Mouse (Mus musculus) stomach, embryonic 15.5 days (tissue): Measurements from ENCODE around the gene Gjb2. TPM values are rescaled to one million over a fixed set of nuclear protein-coding genes. Genes with fewer than 3 reads are reported as not detected.
"Not testable (repeated sequence)": the region's sequence is repeated elsewhere in the genome, so short reads cannot be mapped to it uniquely, and the experiment has no call there.

ENCODE experiments used
- ATAC-seq: fragments of 200-750 bp; cut with Nextera tagmentation; 2 replicates; pipeline ENCODE4 v1.8.0; 2017; ENCODE audit warnings: low read depth, moderate number of reproducible peaks, moderate TSS enrichment; ENCODE audit not compliant: insufficient read depth, low FRiP score
- H3K27ac ChIP-seq: fragments of 300-500 bp; sonication (generic); 2 replicates; pipeline ENCODE4 v1.5.1; 2015; ENCODE audit warnings: mild to moderate bottlenecking, inconsistent platforms
- H3K27me3 ChIP-seq: fragments of 300-500 bp; sonication (generic); replicated peaks from 2 replicates; pipeline ENCODE4 v1.6.1; 2015; ENCODE audit warnings: inconsistent platforms
- H3K36me3 ChIP-seq: fragments of 300-500 bp; sonication (generic); 2 replicates; pipeline ENCODE4 v1.6.1; 2015; ENCODE audit warnings: inconsistent platforms
- H3K4me1 ChIP-seq: fragments of 300-500 bp; sonication (generic); 2 replicates; pipeline ENCODE4 v1.6.1; 2015; ENCODE audit warnings: inconsistent platforms
- H3K4me2 ChIP-seq: fragments of 300-500 bp; sonication (generic); 2 replicates; pipeline ENCODE4 v1.6.1; 2015; ENCODE audit warnings: mild to moderate bottlenecking, inconsistent platforms
- H3K4me3 ChIP-seq: fragments of 300-500 bp; sonication (generic); replicated peaks from 2 replicates; pipeline ENCODE4 v1.5.1; 2015; ENCODE audit warnings: inconsistent platforms
- H3K9ac ChIP-seq: fragments of 300-500 bp; sonication (generic); 2 replicates; pipeline ENCODE4 v1.6.1; 2015; ENCODE audit warnings: inconsistent platforms
- H3K9me3 ChIP-seq: fragments of 300-500 bp; sonication (generic); 2 replicates; pipeline ENCODE4 v1.6.1; 2016; ENCODE audit warnings: inconsistent platforms
- WGBS: fragments of 180-500 bp; shearing (Covaris S2); methylation state at CpG from one replicate; pipeline ENCODE4 v1.1.7; 2015; 5-methylcytosine and 5-hydroxymethylcytosine counted together
- polyA plus RNA-seq: library from polyadenylated mRNA; unstranded; fragments of >200 nt; fragmentation: Nextera tagmentation; extraction: Ambion mirVana; gene quantifications from 2 replicates; pipeline ENCODE4 v1.2.1, GENCODE M21; 2015

Gene Gjb2
- polyA plus RNA-seq, 1 experiment from 2014 or later: 19.9 TPM

DNA sequence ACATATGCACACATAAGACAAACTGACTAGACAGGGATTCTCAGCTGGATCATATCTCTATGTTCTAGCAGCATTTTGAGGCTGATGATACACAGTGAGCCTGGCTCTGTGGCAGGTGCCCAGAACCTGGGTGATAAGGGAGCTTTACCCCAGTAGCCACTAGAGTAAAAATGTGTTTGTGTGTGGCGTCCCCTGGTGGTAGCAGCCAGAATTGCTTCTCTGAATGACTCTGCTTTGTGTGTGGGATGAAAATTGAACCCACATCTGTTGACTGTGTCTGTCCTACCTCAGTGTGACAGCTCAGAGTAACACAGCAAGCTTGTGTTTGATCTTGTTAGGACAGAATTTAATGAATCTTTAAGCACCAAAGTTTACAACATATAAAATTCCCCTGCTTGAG, 44.5 kb downstream of the Gjb2 start:
- H3K9ac ChIP-seq, H3K36me3 ChIP-seq, H3K27ac ChIP-seq, H3K9me3 ChIP-seq, H3K4me2 ChIP-seq, H3K4me3 ChIP-seq: not testable (repeated sequence)
- peak; percentile 65; the same call in 1 of the 2 replicates for ATAC-seq
- 3% methylated on average over 1 of the region's 1 CpGs for WGBS
- Histone ChIP-seq H3K27me3 (peaks cover 35% of the 10 kb centered on the region), H3K4me1 (peaks cover 10% of the 10 kb centered on the region; the same call in 1 of the 2 replicates)

DNA sequence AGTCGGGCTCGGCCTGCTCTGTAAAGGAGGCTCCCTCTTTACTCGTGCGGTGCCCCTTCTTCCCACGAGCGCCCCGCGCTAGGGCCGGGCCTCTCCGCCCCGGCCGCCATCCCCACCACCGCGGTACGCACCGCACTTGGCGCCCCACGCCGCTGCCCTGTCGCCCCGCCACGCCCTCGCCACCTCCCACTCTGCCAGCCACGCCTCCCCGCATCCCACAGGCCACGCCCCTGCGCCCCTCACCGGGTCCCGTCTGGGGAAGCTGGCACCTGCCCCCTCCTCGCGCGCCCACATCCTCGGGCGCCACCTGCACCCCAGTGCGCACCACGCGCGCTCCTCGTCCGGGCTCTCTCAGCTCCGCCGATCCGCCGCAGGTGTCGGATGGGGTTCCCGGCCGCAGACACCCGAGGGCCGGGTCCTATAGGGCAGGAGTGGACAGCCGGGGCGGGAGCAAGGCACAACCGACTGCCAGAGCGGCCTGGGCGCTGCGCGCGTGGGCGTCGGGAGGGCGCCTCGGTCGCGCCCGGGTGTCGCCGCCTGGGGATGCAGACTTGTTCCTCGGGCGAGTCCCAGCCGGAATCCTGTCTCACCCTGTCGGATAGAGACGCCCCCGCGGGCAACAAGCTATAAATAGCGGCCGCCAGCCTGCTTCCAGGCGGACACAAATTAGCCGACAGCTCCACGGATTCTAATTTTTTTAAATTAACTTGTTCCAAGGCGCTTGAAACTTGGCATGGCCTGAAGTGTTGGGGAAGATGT, 46.8 kb downstream of the Gjb2 start, which contains the start of gene Gja3:
TSS of gene Gja3 (minus strand) at position 538 of the 759 bp plus-strand sequence.
- Histone ChIP-seq H3K36me3 (no peaks in the 10 kb centered on the region), H3K27me3 (peaks cover 35% of the 10 kb centered on the region), H3K9ac (no peak within 1 kb of the TSS), H3K4me1 (peaks cover 10% of the 10 kb centered on the region; the same call in 1 of the 2 replicates), H3K4me3 (peak within 1 kb of the TSS; percentile 49), H3K27ac (no peak within 1 kb of the TSS), H3K9me3 (no peaks in the 10 kb centered on the region), H3K4me2 (peak within 1 kb of the TSS; percentile 96)
- peak; percentile 27; the same call in 1 of the 2 replicates for ATAC-seq
- WGBS: 1% methylated on average over 78 of the region's 79 CpGs

DNA sequence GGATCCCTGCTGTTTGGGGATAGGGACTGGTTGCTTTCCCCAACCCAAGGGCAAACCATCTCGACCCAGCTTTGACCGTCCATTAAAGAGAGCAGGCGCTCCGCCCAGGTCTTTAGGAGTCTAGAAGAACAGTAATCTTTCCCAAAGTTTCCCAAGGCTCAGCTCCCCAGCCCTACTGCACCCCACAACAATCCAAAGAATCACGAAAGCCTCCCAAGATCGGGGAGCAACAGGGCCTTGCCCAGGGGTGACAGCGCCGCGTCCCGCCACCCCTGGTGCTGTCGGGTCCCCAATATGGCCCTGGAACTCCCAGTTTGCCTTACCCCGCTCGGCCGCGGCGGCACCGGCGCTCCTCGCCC, 47.3 kb downstream of the Gjb2 start:
- peak overlapping the region; percentile 49 for H3K4me3 ChIP-seq
- no peaks in the 10 kb centered on the region for H3K9me3 ChIP-seq
- H3K27me3 ChIP-seq: peaks cover 35% of the 10 kb centered on the region
- ATAC-seq: no peak; the same call in 1 of the 2 replicates
- H3K36me3 ChIP-seq: no peaks in the 10 kb centered on the region
- 4% methylated on average over 19 of the region's 19 CpGs for WGBS
- peaks cover 10% of the 10 kb centered on the region; the same call in 1 of the 2 replicates for H3K4me1 ChIP-seq
- H3K9ac ChIP-seq: no peak overlapping the region
- peak overlapping the region; percentile 96 for H3K4me2 ChIP-seq
- H3K27ac ChIP-seq: no peak overlapping the region

DNA sequence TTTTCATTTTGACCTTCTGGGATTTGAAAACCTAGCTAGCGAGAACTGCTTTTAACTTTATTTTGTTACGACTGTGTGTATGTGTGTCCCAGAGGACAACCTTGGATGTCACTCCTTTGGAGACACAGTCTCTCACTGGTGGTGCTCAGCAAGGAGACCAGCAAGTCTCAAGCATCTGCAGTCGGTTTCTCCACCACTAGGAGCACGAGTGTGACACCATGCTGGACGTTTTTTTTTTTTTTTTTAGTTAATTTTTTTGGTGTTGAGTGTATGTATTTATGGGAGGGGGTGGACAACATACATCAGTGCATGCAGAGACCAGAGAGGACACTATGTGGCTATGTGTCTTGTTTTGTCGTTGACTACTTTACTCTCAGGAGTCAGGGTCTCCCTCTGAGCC, 51.8 kb downstream of the Gjb2 start:
- H3K9me3 ChIP-seq: no peaks in the 10 kb centered on the region
- no peak for ATAC-seq
- H3K36me3 ChIP-seq: no peaks in the 10 kb centered on the region
- no peak overlapping the region for H3K4me2 ChIP-seq
- 65% methylated on average over 6 of the region's 6 CpGs for WGBS
- H3K27ac ChIP-seq: no peak overlapping the region
- H3K9ac ChIP-seq: no peak overlapping the region
- H3K4me1 ChIP-seq: peaks cover 6% of the 10 kb centered on the region; the same call in 1 of the 2 replicates
- no peak overlapping the region for H3K4me3 ChIP-seq
- H3K27me3 ChIP-seq: peaks cover 17% of the 10 kb centered on the region

Other genes starting within 250 kb of the Gjb2 start
- gene Zmym2, start 218.0 kb downstream of the Gjb2 start, polyA plus RNA-seq: 33.1 and 36.5 TPM in 2 replicates
- 0.53 and 1.2 TPM in 2 replicates for gene Gja3, start 46.6 kb downstream of the Gjb2 start, polyA plus RNA-seq
- gene Gm4491, start 11.2 kb upstream of the Gjb2 start, polyA plus RNA-seq: not detected in 2 replicates
- 2.5 and 5.3 TPM in 2 replicates for gene Gjb6, start 28.9 kb upstream of the Gjb2 start, polyA plus RNA-seq